Mouse (Mus musculus) CH12.LX (cell line): ENCODE results near the gene Prrg2. TPM values are rescaled to one million over a fixed set of nuclear protein-coding genes. Genes with fewer than 3 reads are reported as not detected.

ENCODE experiments used
- DNase-seq: peaks from one replicate; pipeline ENCODE4 v3.0.0-alpha.2; 2013; ENCODE audit errors: extremely low read depth
- H3K27ac ChIP-seq: 2 replicates; pipeline ENCODE4 v1.5.1; 2012; ENCODE audit warnings: low read depth, mild to moderate bottlenecking, control low read depth, moderate library complexity; ENCODE audit not compliant: insufficient read depth
- H3K27me3 ChIP-seq: replicated peaks from 2 replicates; pipeline ENCODE3; 2012; ENCODE audit warnings: inconsistent platforms
- H3K36me3 ChIP-seq, 2 experiments: replicated peaks in 1 of 2; 2 replicates each; pipeline versions ENCODE3 to v1.6.1; 2012; ENCODE audit warnings: inconsistent platforms in 1 of 2, low read length in 1 of 2, mild to moderate bottlenecking in 1 of 2, mixed read lengths in 1 of 2, moderate library complexity in 1 of 2; ENCODE audit not compliant: control insufficient read depth in 1 of 2, insufficient read depth in 1 of 2
- H3K4me1 ChIP-seq, 2 experiments: 2 replicates each; pipeline ENCODE4 v1.6.1; 2012; ENCODE audit warnings: inconsistent platforms in 1 of 2, moderate library complexity in 1 of 2; ENCODE audit not compliant: insufficient read depth in 2 of 2, control insufficient read depth in 1 of 2
- H3K4me2 ChIP-seq: 2 replicates; pipeline ENCODE4 v1.6.1; 2012; ENCODE audit warnings: low read depth, mild to moderate bottlenecking, control low read depth; ENCODE audit not compliant: poor library complexity, insufficient read depth, severe bottlenecking
- H3K4me3 ChIP-seq, 3 experiments: fragments of 150-350 bp in 1 of 3; sonication (generic) in 1 of 3; replicated peaks in 1 of 3; 2 replicates each; pipeline versions ENCODE3 to v1.5.1; 2011 to 2012; ENCODE audit warnings: low read depth in 2 of 3, low read length in 2 of 3, mild to moderate bottlenecking in 2 of 3, moderate library complexity in 2 of 3, control low read depth in 1 of 3, improper control_type of control experiment in 1 of 3, inconsistent platforms in 1 of 3, mixed read lengths in 1 of 3; ENCODE audit not compliant: poor library complexity in 1 of 3
- H3K79me2 ChIP-seq: replicated peaks from 2 replicates; pipeline ENCODE4 v1.6.1; 2012; ENCODE audit warnings: mild to moderate bottlenecking, moderate library complexity; ENCODE audit not compliant: control insufficient read depth, poor library complexity, insufficient read depth, severe bottlenecking; ENCODE audit errors: extremely low read depth
- H3K9ac ChIP-seq: 2 replicates; pipeline ENCODE4 v1.6.1; 2012; ENCODE audit warnings: low read depth, mild to moderate bottlenecking, control low read depth, moderate library complexity; ENCODE audit not compliant: insufficient read depth
- H3K9me3 ChIP-seq: replicated peaks from 2 replicates; pipeline ENCODE3; 2012; ENCODE audit warnings: low read length, inconsistent platforms, mixed read lengths
- CHD1 ChIP-seq: IDR thresholded peaks from 2 replicates; pipeline ENCODE4 v1.6.1; 2012; ENCODE audit warnings: low read depth, low read length, improper control_type of control experiment, inconsistent platforms
- CHD2 ChIP-seq: IDR thresholded peaks from 2 replicates; pipeline ENCODE4 v1.6.1; 2011; ENCODE audit warnings: low read length, improper control_type of control experiment
- CTCF ChIP-seq, 2 experiments: IDR thresholded peaks in 1 of 2; conservative IDR thresholded peaks in 1 of 2; 2 replicates each; pipeline ENCODE4 v1.5.1; 2011 to 2012; ENCODE audit warnings: low read depth in 2 of 2, low read length in 2 of 2, improper control_type of control experiment in 1 of 2, inconsistent platforms in 1 of 2, mild to moderate bottlenecking in 1 of 2, moderate library complexity in 1 of 2
- ETS1 ChIP-seq: conservative IDR thresholded peaks from 2 replicates; pipeline ENCODE4 v1.6.1; 2012; ENCODE audit warnings: low read depth, mild to moderate bottlenecking, inconsistent platforms, low read length, improper control_type of control experiment, moderate library complexity
- IRF4 ChIP-seq: IDR thresholded peaks from 2 replicates; pipeline ENCODE4 v1.6.1; 2014; ENCODE audit warnings: low read depth, mild to moderate bottlenecking, inconsistent platforms, low read length, improper control_type of control experiment
- JUND ChIP-seq: conservative IDR thresholded peaks from 2 replicates; pipeline ENCODE4 v1.6.1; 2011; ENCODE audit warnings: low read depth, low read length, improper control_type of control experiment
- KAT2A ChIP-seq: IDR thresholded peaks from 2 replicates; pipeline ENCODE4 v1.6.1; 2012; ENCODE audit warnings: low read length, improper control_type of control experiment, inconsistent platforms; ENCODE audit not compliant: insufficient replicate concordance
- MAFK ChIP-seq: IDR thresholded peaks from 2 replicates; pipeline ENCODE4 v1.6.1; 2011; ENCODE audit warnings: low read length, improper control_type of control experiment; ENCODE audit not compliant: insufficient replicate concordance
- MAX ChIP-seq: IDR thresholded peaks from 2 replicates; pipeline ENCODE4 v1.6.1; 2011; ENCODE audit warnings: low read length, improper control_type of control experiment
- MXI1 ChIP-seq: IDR thresholded peaks from 2 replicates; pipeline ENCODE4 v1.6.1; 2011; ENCODE audit warnings: mild to moderate bottlenecking, low read depth, low read length, improper control_type of control experiment
- NRF1 ChIP-seq: IDR thresholded peaks from 2 replicates; pipeline ENCODE4 v1.6.1; 2014; ENCODE audit warnings: low read depth, mild to moderate bottlenecking, inconsistent platforms, low read length, improper control_type of control experiment, moderate library complexity
- RAD21 ChIP-seq: IDR thresholded peaks from 2 replicates; pipeline ENCODE4 v1.6.1; 2011; ENCODE audit warnings: low read depth, mild to moderate bottlenecking, low read length, improper control_type of control experiment, moderate library complexity
- SMC3 ChIP-seq: IDR thresholded peaks from 2 replicates; pipeline ENCODE4 v1.6.1; 2011; ENCODE audit warnings: low read depth, low read length, improper control_type of control experiment
- TCF12 ChIP-seq: IDR thresholded peaks from 2 replicates; pipeline ENCODE4 v1.6.1; 2014; ENCODE audit warnings: low read depth, mild to moderate bottlenecking, inconsistent platforms, low read length, improper control_type of control experiment
- UBTF ChIP-seq: IDR thresholded peaks from 2 replicates; pipeline ENCODE4 v1.6.1; 2012; ENCODE audit warnings: low read depth, mild to moderate bottlenecking, inconsistent platforms, low read length, improper control_type of control experiment, moderate library complexity
- USF1 ChIP-seq: IDR thresholded peaks from 2 replicates; pipeline ENCODE4 v1.6.1; 2014; ENCODE audit warnings: low read depth, mild to moderate bottlenecking, inconsistent platforms, low read length, improper control_type of control experiment
- ZMIZ1 ChIP-seq: IDR thresholded peaks from 2 replicates; pipeline ENCODE4 v1.6.1; 2012; ENCODE audit warnings: low read depth, mild to moderate bottlenecking, inconsistent platforms, low read length, improper control_type of control experiment
- dilution Hi-C: fragments of 300-500 bp; cut with MboI; formaldehyde crosslinking; loops from 2 replicates; pipeline ENCODE4 v1.14.3; 2020; ENCODE audit warnings: low sequenced_read_pairs; ENCODE audit not compliant: extremely low pct_unique_long_range_greater_than_20kb, extremely low pct_ligation_motif_present
- in situ Hi-C: fragments of 300-500 bp; cut with MboI; formaldehyde crosslinking; loops from 3 replicates; pipeline ENCODE4 v1.14.3; 2019; ENCODE audit warnings: low sequenced_read_pairs, low pct_ligation_motif_present, low pct_unique_long_range_greater_than_20kb, mixed read lengths
- polyA plus RNA-seq: library from polyadenylated mRNA; unstranded; fragments of >175 nt; gene quantifications from 2 replicates; pipeline ENCODE4 v1.2.1, GENCODE M21; 2012; ENCODE audit warnings: low read depth; ENCODE audit not compliant: insufficient read length
- total RNA-seq, 2 experiments: library from RNA; depleted of rRNA; stranded (reverse); fragments of 300-350 nt in 1 of 2; fragments of >200 nt in 1 of 2; gene quantifications; 2 replicates each; pipeline ENCODE4 v1.2.3; 2012 to 2014

Prrg2 gene
- total and polyA plus RNA-seq, 3 experiments = 6.7 to 7.2 (median 7.1) TPM

GRCm38 (mm10) chr7:45078513-45078912 is 16.0 kb upstream of the Prrg2 start:
- Histone ChIP-seq H3K79me2 (no peaks in the 10 kb centered on the region), H3K4me2 (no peak overlapping the region), H3K36me3 (peaks cover 43 to 51% of the 10 kb centered on the region in 2 experiments), H3K9ac (no peak overlapping the region), H3K27me3 (no peaks in the 10 kb centered on the region), H3K27ac (no peak overlapping the region), H3K9me3 (no peaks in the 10 kb centered on the region)
- dilution Hi-C loops (no loop called here), in situ Hi-C loops (no loop called here)
- peak; percentile 72 for DNase-seq
- TF ChIP-seq RAD21 (peak; percentile 63), CHD2 (no peak), CTCF (conservative IDR thresholded peaks at IDR 0.05 in 1 of 2, IDR thresholded peaks at IDR 0.05 in 1 of 2; ENCODE audit: low read depth in 2 of 2, low read length in 2 of 2) (peak; percentile 57 to 79), SMC3 (peak; percentile 56), TCF12 (no peak)
- TF ChIP-seq, all 38 proteins: peak for 3
- peaks cover 5 to 13% of the 10 kb centered on the region in 2 experiments; a peak in 1 of 4 replicates for H3K4me1 ChIP-seq
- H3K4me3 ChIP-seq = no peak overlapping the region

GRCm38 (mm10) chr7:45077829-45078228 is 15.4 kb upstream of the Prrg2 start:
- no peaks in the 10 kb centered on the region for H3K9me3 ChIP-seq
- no peak overlapping the region for H3K9ac ChIP-seq
- TF ChIP-seq UBTF (no peak), MXI1 (no peak), CHD1 (no peak), MAFK (no peak), KAT2A (no peak), MAX (no peak), USF1 (no peak), NRF1 (no peak), ETS1 (no peak), CTCF (conservative IDR thresholded peaks at IDR 0.05 in 1 of 2, IDR thresholded peaks at IDR 0.05 in 1 of 2; ENCODE audit: low read depth in 2 of 2, low read length in 2 of 2) (no peak), IRF4 (no peak), JUND (no peak), ZMIZ1 (no peak)
- TF ChIP-seq, all 38 proteins: peak for 0
- H3K4me2 ChIP-seq = no peak overlapping the region
- H3K36me3 ChIP-seq = peaks cover 47 to 57% of the 10 kb centered on the region in 2 experiments
- dilution Hi-C loops (no loop called here), in situ Hi-C loops (no loop called here)
- H3K27me3 ChIP-seq = no peaks in the 10 kb centered on the region
- peaks cover 3% of the 10 kb centered on the region; the same call in 1 of the 2 replicates for H3K79me2 ChIP-seq
- no peak overlapping the region for H3K27ac ChIP-seq
- no peak for DNase-seq
- peaks cover 4 to 11% of the 10 kb centered on the region in 2 experiments; a peak in 1 of 4 replicates for H3K4me1 ChIP-seq
- no peak overlapping the region for H3K4me3 ChIP-seq
